Mouse (Mus musculus) liver, embryonic 14 days (tissue): Measurements from ENCODE around the gene Ralgds. TPM values are rescaled to one million over a fixed set of nuclear protein-coding genes. Genes with fewer than 3 reads are reported as not detected.

Experiments used
- polyA plus RNA-seq: library from polyadenylated mRNA; depleted of rRNA; stranded (reverse); fragments of >200 nt; gene quantifications from 2 replicates; pipeline ENCODE4 v1.2.3, GENCODE M21; 2012; rRNA removed

The Ralgds gene
- 1.9 and 2.4 TPM in 2 replicates for polyA plus RNA-seq

DNA sequence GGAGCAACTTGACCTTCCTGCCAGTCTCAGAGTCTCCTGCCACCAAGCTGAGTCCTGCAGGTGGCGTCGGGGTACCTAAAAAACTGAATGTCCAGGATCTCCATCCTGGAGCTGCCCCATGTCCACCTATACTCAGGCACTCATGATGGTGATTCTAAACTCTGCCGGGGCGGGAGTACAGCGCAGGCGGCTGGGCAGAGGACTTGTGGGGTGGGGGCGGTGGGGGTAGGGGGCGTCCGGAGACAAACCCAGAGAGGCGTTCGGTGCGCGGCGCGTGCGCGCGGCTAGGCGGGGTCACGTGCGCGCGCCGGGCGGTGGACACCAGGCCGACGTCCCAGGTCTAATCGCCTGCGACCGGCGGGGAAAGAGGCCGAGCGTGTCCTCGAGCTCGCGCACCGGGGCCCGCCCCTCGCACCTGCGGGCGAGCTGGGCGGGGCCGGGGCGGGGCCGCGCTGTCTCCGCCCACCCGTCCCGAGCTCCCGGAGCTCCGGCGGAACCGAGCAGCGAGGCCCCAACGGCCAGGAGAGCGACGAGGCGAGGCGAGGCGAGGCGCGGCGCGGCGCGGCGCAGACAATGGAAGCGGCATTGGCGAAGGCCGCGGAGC lies at the start of gene Ralgds:
Gene Ralgds (plus strand): TSS at position 328 of the 604 bp plus-strand sequence.

DNA sequence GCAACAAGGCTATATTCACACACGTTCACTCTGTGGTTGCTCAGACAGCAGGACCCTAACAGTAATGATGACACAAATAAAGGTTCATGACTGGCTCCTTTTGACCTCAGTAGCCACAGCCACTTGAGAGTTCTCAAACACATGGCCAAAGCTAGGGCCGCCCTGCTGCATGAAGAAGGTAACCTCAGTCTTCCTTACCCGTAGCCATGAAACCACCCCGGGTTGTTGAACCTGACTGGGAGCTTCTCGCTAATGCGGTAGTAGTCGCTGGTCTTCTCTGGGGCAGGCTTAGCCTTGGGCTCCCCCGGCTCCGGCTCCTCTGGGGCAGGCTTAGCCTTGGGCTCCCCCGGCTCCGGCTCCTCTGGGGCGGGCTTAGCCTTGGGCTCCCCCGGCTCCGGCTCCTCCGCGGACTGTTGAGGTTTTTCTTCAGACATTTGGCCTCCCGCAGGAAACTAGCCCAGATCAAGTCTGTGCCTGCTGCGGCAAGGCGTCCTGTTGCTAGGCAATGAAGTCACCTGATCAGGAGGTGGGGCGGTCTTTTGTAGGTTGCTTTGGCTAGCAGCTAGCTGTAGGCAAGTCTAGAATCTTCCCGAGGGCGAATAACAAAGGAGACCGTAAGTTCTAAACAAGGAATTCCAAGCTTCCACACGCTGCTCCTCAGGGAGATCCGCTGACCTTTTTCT lies 46.9 kb upstream of the Ralgds start, which contains the start of gene 1700007K13Rik:
Gene 1700007K13Rik (minus strand): TSS at position 497 of the 683 bp plus-strand sequence.

DNA sequence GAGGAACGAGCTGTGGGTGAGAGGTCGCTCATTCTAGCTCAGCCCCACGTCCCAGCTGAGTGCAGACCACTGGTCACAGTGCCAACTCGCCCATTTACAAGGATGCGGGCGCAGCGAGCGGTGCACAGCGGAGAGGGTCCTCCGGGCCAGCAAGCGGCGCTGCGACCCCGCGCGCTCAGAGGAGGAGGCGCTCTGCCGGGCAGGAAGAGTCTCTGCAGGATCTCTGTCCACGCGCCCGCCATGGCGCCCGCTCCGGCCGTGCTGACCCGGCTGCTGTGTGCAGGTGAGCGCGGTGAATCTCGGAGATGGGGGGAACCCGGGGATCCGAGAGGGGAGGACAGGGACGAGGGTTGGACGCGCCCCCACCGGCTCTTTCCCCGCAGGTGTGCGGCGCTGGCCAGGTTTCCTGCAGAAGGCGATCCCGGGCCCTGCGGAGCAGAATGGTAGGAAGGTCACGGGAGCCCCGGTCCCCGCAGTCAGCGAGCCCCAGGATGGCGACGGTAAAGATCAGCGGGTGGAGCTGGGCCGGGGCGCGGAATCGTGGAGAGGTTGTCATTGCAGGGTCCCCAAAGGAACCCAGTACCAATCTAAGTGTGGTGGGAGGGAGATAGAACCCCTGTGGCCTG lies 45.0 kb upstream of the Ralgds start, which contains the start of gene Mrps2:
Gene Mrps2 (plus strand): TSS at position 207 of the 626 bp plus-strand sequence.

DNA sequence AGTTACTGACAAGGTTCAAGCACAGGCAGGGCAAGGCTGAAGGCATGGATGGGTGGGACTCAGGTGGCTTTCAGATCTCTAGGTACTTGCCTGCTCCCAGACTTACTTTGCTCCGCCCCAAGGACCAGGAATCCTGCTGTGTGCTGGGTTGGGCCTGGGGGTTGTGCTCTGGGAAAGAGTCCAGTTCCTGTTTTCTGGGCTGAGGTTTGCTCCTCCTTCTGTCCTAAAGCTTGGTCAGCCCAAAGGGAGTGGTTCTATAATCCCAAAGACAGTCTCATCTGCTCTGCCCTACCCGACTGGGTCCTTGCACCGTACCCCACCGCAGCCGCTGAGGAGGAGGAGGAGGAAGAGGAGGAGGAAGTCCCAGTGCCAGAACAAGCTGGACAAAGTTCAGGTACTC lies 16.3 kb upstream of the Ralgds start, which contains the start of gene Gbgt1:
Gene Gbgt1 (plus strand): TSS at position 221 of the 400 bp plus-strand sequence.

DNA sequence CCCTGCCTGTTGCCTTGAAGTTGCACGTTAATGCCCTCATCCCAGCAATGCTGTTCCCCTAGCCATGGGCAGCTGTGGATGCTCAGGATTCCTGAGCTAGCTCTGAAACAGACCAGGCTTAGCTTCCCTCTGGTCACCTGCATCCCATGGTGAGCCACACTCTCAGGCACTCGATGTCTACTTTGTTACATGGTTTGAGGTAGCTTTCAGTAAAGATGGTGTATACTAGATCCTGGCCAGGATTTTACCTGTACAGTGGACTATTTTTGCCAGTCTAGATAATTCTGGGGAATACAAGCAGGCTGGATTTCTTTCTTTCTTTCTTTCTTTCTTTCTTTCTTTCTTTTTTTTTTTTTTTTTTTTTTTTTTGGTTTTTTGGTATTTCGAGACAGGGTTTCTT lies 7.1 kb upstream of the Ralgds start, which contains the start of gene Gm10134:
Gene Gm10134 (plus strand): TSS at position 301 of the 400 bp plus-strand sequence.

DNA sequence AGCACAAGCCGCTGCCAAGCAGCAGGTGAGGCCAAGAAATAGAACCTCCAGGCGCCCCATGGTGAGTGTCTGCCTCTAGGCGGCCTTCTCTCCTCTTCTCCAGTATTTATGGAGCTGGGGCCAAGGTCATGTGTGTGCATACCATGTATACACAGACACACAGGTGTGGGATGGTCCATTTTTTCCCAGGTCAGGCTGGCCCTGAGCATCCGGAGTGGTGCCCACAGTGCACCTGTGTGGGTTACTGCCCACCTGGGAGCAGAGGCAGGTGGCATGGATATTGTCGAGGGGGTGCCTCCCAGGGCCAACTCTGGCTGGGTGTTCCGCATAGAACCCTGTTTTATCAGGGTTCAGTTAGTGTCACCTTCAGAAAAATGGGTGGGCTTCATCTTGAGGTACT lies 50.4 kb downstream of the Ralgds start, which contains the start of gene Cel:
Gene Cel (minus strand): TSS at position 101 of the 400 bp plus-strand sequence.

DNA sequence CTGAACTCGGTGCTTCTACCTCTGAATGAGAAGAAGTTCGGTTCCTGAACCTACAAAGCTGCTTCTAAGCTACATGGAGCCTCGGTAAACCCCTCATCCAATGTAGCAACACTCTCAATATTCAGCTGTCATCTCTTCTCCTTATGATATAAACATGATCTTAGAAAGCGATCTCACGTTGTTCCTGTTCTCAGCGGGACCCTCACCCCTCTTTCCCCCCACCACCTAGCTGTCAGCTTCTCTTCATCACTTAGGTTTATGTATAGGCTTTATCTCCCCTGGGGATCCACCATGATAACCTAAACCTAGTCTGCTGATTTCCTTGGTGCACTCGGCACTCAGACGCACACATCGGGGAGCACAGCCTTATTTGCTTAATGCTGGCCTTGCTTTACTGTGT lies 70.7 kb downstream of the Ralgds start, which contains the start of gene Gtf3c5:
Gene Gtf3c5 (minus strand): TSS at position 101 of the 400 bp plus-strand sequence.

Other genes starting within 250 kb of the Ralgds start
- gene Ppp1r26, start 66.3 kb upstream of the Ralgds start, polyA plus RNA-seq, result 0.13 and 0.16 TPM in 2 replicates
- not detected in 2 replicates for gene 1700007K13Rik, start 46.8 kb upstream of the Ralgds start, polyA plus RNA-seq
- 18.3 and 21.0 TPM in 2 replicates for gene Mrps2, start 45.1 kb upstream of the Ralgds start, polyA plus RNA-seq
- 0.27 and 0.44 TPM in 2 replicates for gene Gbgt1, start 16.2 kb upstream of the Ralgds start, polyA plus RNA-seq
- 0.12 TPM in 1 of 2 replicates, not detected in the other for gene Gm10134, start 7.0 kb upstream of the Ralgds start, polyA plus RNA-seq
- 0.05 TPM in 1 of 2 replicates, not detected in the other for gene Cel, start 50.3 kb downstream of the Ralgds start, polyA plus RNA-seq
- gene Gtf3c5, start 70.6 kb downstream of the Ralgds start, polyA plus RNA-seq, result 12.1 and 12.9 TPM in 2 replicates
- 58.0 and 70.1 TPM in 2 replicates for gene Gfi1b, start 108.9 kb downstream of the Ralgds start, polyA plus RNA-seq
- 5.0 and 5.8 TPM in 2 replicates for gene Tsc1, start 128.1 kb downstream of the Ralgds start, polyA plus RNA-seq
- 1.3 and 1.6 TPM in 2 replicates for gene Spaca9, start 186.6 kb downstream of the Ralgds start, polyA plus RNA-seq
- 0.11 and 0.17 TPM in 2 replicates for gene Ak8, start 187.0 kb downstream of the Ralgds start, polyA plus RNA-seq